Mouse (Mus musculus) liver, embryonic 11.5 days (tissue): Measurements from ENCODE around the gene Kdm4b. TPM values are rescaled to one million over a fixed set of nuclear protein-coding genes. Genes with fewer than 3 reads are reported as not detected.
A peak's percentile ranks its signal among the peaks of the same experiment; 100 is the strongest.

Experiments
- ATAC-seq: fragments of 200-750 bp; cut with Nextera tagmentation; replicated peaks from 2 replicates; pipeline ENCODE4 v1.8.0; 2017; ENCODE audit warnings: moderate number of reproducible peaks, mild to moderate bottlenecking, moderate TSS enrichment, moderate library complexity; ENCODE audit not compliant: low FRiP score
- DNase-seq: peaks from one replicate; pipeline ENCODE4 v3.0.0-alpha.2; 2017; ENCODE audit warnings: low spot score
- H3K27ac ChIP-seq: fragments of 300-500 bp; sonication (generic); 2 replicates; pipeline ENCODE4 v1.5.1; 2014; ENCODE audit warnings: mild to moderate bottlenecking, low read depth, low read length, control low read depth
- H3K27me3 ChIP-seq: fragments of 300-500 bp; sonication (generic); replicated peaks from 2 replicates; pipeline ENCODE4 v1.6.1; 2014; ENCODE audit warnings: low read length, mixed read lengths; ENCODE audit not compliant: control insufficient read depth, insufficient read depth
- H3K36me3 ChIP-seq: fragments of 300-500 bp; sonication (generic); 2 replicates; pipeline ENCODE4 v1.6.1; 2014; ENCODE audit warnings: mild to moderate bottlenecking, low read length, moderate library complexity, mixed read lengths; ENCODE audit not compliant: control insufficient read depth, insufficient read depth
- H3K4me1 ChIP-seq: fragments of 300-500 bp; sonication (generic); replicated peaks from 2 replicates; pipeline ENCODE4 v1.6.1; 2014; ENCODE audit warnings: low read length, mixed read lengths; ENCODE audit not compliant: control insufficient read depth, insufficient read depth
- H3K4me2 ChIP-seq: fragments of 300-500 bp; sonication (generic); 2 replicates; pipeline ENCODE4 v1.6.1; 2014; ENCODE audit warnings: mild to moderate bottlenecking, control low read depth, moderate library complexity
- H3K4me3 ChIP-seq: fragments of 300-500 bp; sonication (generic); 2 replicates; pipeline ENCODE4 v1.5.1; 2014; ENCODE audit warnings: low read depth, low read length, control low read depth
- H3K9ac ChIP-seq: fragments of 300-500 bp; sonication (generic); 2 replicates; pipeline ENCODE4 v1.6.1; 2014; ENCODE audit warnings: low read depth, low read length, control low read depth
- H3K9me3 ChIP-seq: fragments of 300-500 bp; sonication (generic); 2 replicates; pipeline ENCODE4 v1.6.1; 2016; ENCODE audit warnings: low read length, inconsistent platforms, mixed read lengths; ENCODE audit not compliant: control insufficient read depth
- WGBS: fragments of 180-500 bp; shearing (Covaris S2); extraction: QIAGEN DNeasy Blood & Tissue Kit; methylation state at CpG from one replicate; pipeline ENCODE4 v1.1.7; 2014; 5-methylcytosine and 5-hydroxymethylcytosine counted together
- polyA plus RNA-seq: library from polyadenylated mRNA; unstranded; fragments of >200 nt; fragmentation: Nextera tagmentation; extraction: Ambion mirVana; gene quantifications from 2 replicates; pipeline ENCODE4 v1.2.1, GENCODE M21; 2014

Kdm4b gene
- polyA plus RNA-seq, 1 experiment from 2014 or later, result 24.3 TPM

DNA sequence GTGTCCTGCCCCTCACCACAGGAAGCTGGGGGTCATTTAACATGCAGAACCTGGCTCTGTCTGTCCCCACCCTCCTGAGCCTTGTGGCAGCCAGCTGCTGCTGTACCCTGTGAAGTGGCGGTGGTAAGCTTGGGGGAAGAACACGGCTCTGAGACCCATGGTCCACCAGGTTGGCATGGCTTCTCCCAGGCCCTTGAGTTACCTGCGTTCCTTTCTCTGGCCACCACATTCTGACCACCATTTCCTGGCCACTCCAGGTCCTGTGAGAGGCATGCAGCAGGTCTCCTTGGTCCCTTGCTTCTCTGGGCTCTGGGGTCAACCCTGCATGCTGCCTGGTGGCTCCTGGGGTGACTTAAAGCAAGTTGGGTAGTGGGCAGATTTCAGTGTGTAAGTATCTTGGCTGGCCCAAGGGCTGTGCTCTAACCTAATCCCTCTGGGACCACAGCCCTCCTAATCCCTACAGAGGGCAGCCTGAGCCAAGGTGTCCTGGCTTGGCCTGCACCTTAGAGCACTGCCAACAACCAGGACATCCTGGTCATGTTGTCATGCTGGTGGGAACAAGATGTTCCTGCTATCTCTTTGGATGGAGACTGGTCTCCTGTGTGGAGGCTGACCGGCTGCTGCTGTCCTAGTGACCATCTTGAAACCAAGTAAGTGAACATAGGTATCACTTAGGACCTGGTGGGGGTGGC, 33.2 kb upstream of the Kdm4b start, which contains the start of gene Plin3:
TSS of gene Plin3 (minus strand) at position 343 of the 692 bp plus-strand sequence.
- no peaks in the 10 kb centered on the region for H3K27me3 ChIP-seq
- no peak within 1 kb of the TSS for H3K4me3 ChIP-seq
- H3K36me3 ChIP-seq, result no peaks in the 10 kb centered on the region
- WGBS, result 92% methylated on average over 4 of the region's 4 CpGs
- ATAC-seq, result no peak
- peak within 1 kb of the TSS; percentile 97 for H3K4me2 ChIP-seq
- H3K4me1 ChIP-seq, result peaks cover 34% of the 10 kb centered on the region
- no peaks in the 10 kb centered on the region for H3K9me3 ChIP-seq
- H3K9ac ChIP-seq, result peak within 1 kb of the TSS; percentile 67; the same call in 1 of the 2 replicates
- DNase-seq, result no peak
- H3K27ac ChIP-seq, result peak within 1 kb of the TSS; percentile 96

DNA sequence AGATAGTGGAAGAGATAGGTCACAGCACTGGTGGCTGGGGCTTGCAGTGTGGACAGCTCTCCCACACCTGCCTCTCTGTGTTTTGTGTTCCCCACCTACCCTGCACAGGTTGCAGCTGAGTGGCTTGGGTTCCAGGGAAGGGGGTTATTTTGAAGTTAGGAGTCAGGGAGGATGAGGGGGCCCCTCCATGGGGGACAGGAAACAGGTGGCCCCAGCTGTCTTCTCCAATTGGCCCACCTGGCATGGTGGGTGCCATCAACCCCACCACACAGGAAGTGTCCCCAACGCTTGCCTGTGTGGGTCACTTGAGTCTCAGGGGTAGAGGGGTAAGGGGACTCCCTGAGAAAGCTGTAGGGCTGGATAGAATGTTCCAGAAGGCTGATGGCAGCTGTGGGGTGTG, 32.6 kb upstream of the Kdm4b start:
- no peak overlapping the region for H3K4me3 ChIP-seq
- H3K9ac ChIP-seq, result no peak overlapping the region
- H3K27me3 ChIP-seq, result no peaks in the 10 kb centered on the region
- H3K4me2 ChIP-seq, result no peak overlapping the region
- H3K4me1 ChIP-seq, result peaks cover 28% of the 10 kb centered on the region
- H3K9me3 ChIP-seq, result no peaks in the 10 kb centered on the region
- ATAC-seq (no peak), DNase-seq (no peak)
- WGBS, result 32% methylated on average over 1 of the region's 1 CpGs
- H3K36me3 ChIP-seq, result no peaks in the 10 kb centered on the region
- no peak overlapping the region for H3K27ac ChIP-seq

DNA sequence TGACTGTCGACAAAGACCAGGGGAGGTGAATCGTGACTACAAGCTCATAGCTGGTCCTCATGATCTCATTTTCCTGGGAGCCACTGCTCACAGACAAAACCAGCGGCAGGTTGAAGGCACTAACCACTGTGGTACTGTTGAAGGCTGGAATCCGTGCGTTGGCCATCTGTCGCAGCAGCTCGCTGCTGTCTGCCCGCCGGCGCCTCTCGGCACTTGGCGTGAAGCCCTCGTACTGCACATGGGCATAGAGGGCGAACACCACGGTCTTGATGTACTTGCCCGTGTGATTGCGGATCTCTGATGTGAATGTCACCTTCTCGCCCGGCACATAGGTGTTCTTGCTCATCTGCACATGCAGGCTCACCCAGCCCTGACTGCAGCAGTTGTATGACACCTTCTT, 31.6 kb upstream of the Kdm4b start:
- no peak overlapping the region for H3K9ac ChIP-seq
- H3K4me3 ChIP-seq, result no peak overlapping the region
- H3K27ac ChIP-seq, result no peak overlapping the region
- ATAC-seq, result no peak
- WGBS, result 89% methylated on average over 19 of the region's 19 CpGs
- no peaks in the 10 kb centered on the region for H3K27me3 ChIP-seq
- DNase-seq, result no peak
- no peaks in the 10 kb centered on the region for H3K36me3 ChIP-seq
- H3K4me1 ChIP-seq, result peaks cover 19% of the 10 kb centered on the region
- H3K4me2 ChIP-seq, result no peak overlapping the region
- H3K9me3 ChIP-seq, result no peaks in the 10 kb centered on the region

DNA sequence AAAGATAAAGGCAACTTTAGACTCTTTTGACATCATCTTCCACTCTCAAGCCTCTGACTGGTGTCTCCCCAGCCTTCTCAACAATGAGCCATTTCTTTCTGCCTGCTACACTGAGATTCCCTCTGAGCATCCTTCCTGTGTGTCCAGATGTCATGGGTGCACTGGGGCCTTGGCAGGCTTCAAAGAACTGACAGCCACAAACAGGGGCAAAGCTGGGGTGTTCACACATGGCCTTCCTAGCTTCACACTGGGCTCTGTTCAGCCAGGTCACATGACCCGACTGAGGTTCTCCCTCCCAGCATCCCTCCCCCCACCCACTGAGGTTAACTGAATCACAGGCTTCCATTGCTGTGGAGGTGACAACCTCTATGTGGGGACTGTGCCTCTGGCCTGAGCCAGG, 29.7 kb upstream of the Kdm4b start:
- H3K27ac ChIP-seq, result no peak overlapping the region
- no peak overlapping the region for H3K9ac ChIP-seq
- H3K4me3 ChIP-seq, result no peak overlapping the region
- 0 out of 2 replicates have a peak, but pooled peaks cover 6% of the 10 kb centered on the region for H3K4me1 ChIP-seq
- no peaks in the 10 kb centered on the region for H3K36me3 ChIP-seq
- ATAC-seq (no peak), DNase-seq (no peak)
- 63% methylated on average over 1 of the region's 1 CpGs for WGBS
- H3K27me3 ChIP-seq, result no peaks in the 10 kb centered on the region
- no peaks in the 10 kb centered on the region for H3K9me3 ChIP-seq
- no peak overlapping the region for H3K4me2 ChIP-seq

DNA sequence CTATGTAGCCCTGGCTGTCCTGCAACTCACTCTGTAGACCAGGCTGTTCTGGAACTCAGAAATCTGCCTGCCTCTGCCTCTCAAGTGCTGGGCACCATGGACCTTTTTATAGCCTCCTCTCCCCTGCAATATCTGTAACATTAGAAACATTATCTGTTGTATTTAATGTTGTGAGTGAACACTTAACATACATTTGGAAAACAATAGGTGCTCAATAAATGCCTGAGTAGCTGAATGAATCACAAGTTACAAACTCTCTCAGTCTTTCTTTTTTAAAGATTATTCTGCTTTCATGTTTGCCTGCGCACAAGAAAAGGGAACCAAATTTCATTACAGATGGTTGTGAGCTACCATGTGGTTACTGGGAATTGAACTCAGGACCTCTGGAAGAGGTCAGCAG, 27.6 kb upstream of the Kdm4b start:
- Histone ChIP-seq H3K27ac (no peak overlapping the region), H3K27me3 (no peaks in the 10 kb centered on the region), H3K9ac (no peak overlapping the region), H3K9me3 (no peaks in the 10 kb centered on the region), H3K4me1 (peaks cover 11% of the 10 kb centered on the region), H3K36me3 (no peaks in the 10 kb centered on the region), H3K4me3 (no peak overlapping the region), H3K4me2 (no peak overlapping the region)
- DNase-seq, result no peak
- no peak for ATAC-seq
- 82% methylated on average over 1 of the region's 1 CpGs for WGBS

DNA sequence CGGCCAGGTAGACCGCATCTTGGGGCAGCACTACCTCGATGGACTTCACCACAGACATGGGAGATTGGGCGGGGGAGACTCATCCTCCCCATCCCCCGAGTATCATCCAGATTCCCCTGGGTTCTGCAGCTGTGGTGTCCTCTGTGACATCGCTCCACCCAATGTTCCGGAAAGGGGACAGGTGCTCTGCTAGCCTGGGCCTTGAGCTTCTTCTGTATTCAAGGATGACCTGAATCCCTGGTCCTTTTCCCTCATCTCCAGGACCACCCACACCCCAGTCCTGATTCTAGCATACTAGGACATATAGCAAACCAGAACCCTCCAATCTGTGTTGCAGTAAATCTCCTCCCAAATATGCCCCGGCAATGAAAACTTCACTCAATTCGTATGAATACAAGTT, 25.7 kb upstream of the Kdm4b start, which contains the start of gene Arrdc5:
TSS of gene Arrdc5 (minus strand) at position 101 of the 400 bp plus-strand sequence.
- WGBS, result 89% methylated on average over 9 of the region's 9 CpGs
- DNase-seq (no peak), ATAC-seq (no peak)
- H3K36me3 ChIP-seq, result 0 out of 2 replicates have a peak, but pooled peaks cover 2% of the 10 kb centered on the region
- no peaks in the 10 kb centered on the region for H3K27me3 ChIP-seq
- H3K4me2 ChIP-seq, result no peak within 1 kb of the TSS
- H3K9ac ChIP-seq, result no peak within 1 kb of the TSS
- no peaks in the 10 kb centered on the region for H3K9me3 ChIP-seq
- H3K4me1 ChIP-seq, result peaks cover 15% of the 10 kb centered on the region
- no peak within 1 kb of the TSS for H3K27ac ChIP-seq
- H3K4me3 ChIP-seq, result no peak within 1 kb of the TSS

DNA sequence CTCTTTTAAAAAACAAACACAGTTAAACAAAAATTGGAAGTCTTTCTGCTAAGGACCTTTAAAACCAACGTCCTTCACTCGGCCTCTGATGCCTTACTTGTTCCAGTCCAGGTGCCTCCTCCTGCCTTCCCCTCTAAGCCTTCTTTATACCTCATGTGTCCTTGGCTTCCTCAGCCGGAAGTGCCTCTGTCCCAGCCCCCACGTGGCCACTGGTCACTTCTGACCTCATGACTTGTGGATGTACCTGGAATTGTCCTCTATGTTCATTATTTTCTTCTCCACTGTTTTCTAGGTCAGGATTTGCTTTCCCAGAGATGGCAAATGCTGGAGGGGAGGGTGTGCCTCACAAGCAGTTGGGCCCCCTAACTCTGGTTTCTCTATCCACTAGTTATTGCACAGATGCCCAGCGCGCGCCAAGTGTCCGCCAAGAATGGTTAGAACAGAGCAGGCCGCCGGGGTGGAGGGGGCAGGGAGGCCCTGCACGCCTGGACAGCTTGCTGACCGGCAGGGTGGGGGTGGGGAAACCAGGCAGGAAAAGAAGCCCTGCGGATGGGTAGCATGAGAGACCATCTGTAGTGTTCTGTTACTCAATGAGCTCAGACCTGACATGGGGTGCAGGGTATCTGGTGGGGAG, 23.4 kb upstream of the Kdm4b start:
- ATAC-seq, result peak; percentile 17
- peak overlapping the region; percentile 98 for H3K9ac ChIP-seq
- H3K27ac ChIP-seq, result peak overlapping the region; percentile 99
- H3K4me3 ChIP-seq, result peak overlapping the region; percentile 90; the same call in 1 of the 2 replicates
- H3K27me3 ChIP-seq, result no peaks in the 10 kb centered on the region
- peaks cover 22% of the 10 kb centered on the region for H3K36me3 ChIP-seq
- 33% methylated on average over 13 of the region's 13 CpGs for WGBS
- H3K4me2 ChIP-seq, result peak overlapping the region; percentile 92
- H3K9me3 ChIP-seq, result no peaks in the 10 kb centered on the region
- peaks cover 35% of the 10 kb centered on the region for H3K4me1 ChIP-seq
- DNase-seq, result peak; percentile 62

DNA sequence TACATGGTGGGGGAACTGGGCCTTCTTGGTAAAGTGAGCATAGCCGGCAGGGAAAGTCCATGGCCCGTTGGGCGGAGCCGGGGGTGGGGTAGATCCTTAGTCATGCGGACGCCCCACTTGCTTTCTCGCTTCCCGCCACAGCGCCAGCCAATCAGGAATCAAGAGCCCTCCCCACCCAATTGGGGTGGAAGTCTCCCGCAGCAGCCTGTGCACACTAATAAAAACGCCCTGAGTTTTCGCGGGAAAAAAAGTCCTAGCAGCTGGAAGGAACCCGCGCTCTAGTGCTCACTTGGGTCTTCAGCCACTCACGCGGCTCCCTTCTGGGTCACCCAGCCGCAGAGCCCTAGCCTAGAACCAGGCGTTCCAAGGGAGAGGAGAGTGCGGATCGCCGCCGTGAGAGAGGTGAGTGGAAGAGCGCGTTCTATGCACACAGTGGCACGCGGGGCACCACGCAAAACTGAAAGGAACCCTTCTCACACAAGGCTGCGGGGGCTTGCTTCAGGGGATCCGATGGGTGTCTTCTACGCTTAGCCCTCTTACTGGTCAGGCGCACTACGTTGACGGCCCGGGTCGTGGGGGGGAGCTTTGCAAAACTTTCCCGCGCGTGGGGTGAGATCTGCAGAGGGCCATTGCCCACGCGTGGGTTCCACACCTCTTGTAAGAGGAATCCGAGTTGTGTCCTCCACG, 22.6 kb upstream of the Kdm4b start, which contains the start of gene Uhrf1:
TSS of gene Uhrf1 (plus strand) at position 162 of the 687 bp plus-strand sequence.
- under 1% methylated on average over 43 of the region's 43 CpGs for WGBS
- Histone ChIP-seq H3K4me2 (peak within 1 kb of the TSS; percentile 92), H3K36me3 (peaks cover 30% of the 10 kb centered on the region), H3K27ac (peak within 1 kb of the TSS; percentile 99), H3K4me3 (peak within 1 kb of the TSS; percentile 90), H3K27me3 (no peaks in the 10 kb centered on the region), H3K4me1 (peaks cover 35% of the 10 kb centered on the region), H3K9ac (peak within 1 kb of the TSS; percentile 98), H3K9me3 (no peaks in the 10 kb centered on the region)
- ATAC-seq (peak; percentile 89), DNase-seq (peak; percentile 89)
